Mouse (Mus musculus) limb, embryonic 13.5 days (tissue): ENCODE data around the gene Tectb. TPM values are rescaled to one million over a fixed set of nuclear protein-coding genes. Genes with fewer than 3 reads are reported as not detected.

Experiments used
- ATAC-seq: fragments of 200-750 bp; cut with Nextera tagmentation; 2 replicates; pipeline ENCODE4 v1.8.0; 2017; ENCODE audit warnings: low read depth, moderate number of reproducible peaks, moderate TSS enrichment; ENCODE audit not compliant: low FRiP score
- H3K27ac ChIP-seq: fragments of 300-500 bp; sonication (generic); 2 replicates; pipeline ENCODE4 v1.5.1; 2015; ENCODE audit warnings: inconsistent platforms, mild to moderate bottlenecking, moderate library complexity
- H3K27me3 ChIP-seq: fragments of 300-500 bp; sonication (generic); 2 replicates; pipeline ENCODE4 v1.6.1; 2015; ENCODE audit warnings: mild to moderate bottlenecking, inconsistent platforms
- H3K36me3 ChIP-seq: fragments of 300-500 bp; sonication (generic); 2 replicates; pipeline ENCODE4 v1.6.1; 2015; ENCODE audit warnings: inconsistent platforms, mild to moderate bottlenecking, moderate library complexity
- H3K4me1 ChIP-seq: fragments of 300-500 bp; sonication (generic); 2 replicates; pipeline ENCODE4 v1.6.1; 2015; ENCODE audit warnings: inconsistent platforms
- H3K4me2 ChIP-seq: fragments of 300-500 bp; sonication (generic); replicated peaks from 2 replicates; pipeline ENCODE4 v1.6.1; 2015; ENCODE audit warnings: inconsistent platforms, mild to moderate bottlenecking, moderate library complexity
- H3K4me3 ChIP-seq: fragments of 300-500 bp; sonication (generic); 2 replicates; pipeline ENCODE4 v1.5.1; 2015; ENCODE audit warnings: moderate library complexity, mild to moderate bottlenecking, inconsistent platforms
- H3K9ac ChIP-seq: fragments of 300-500 bp; sonication (generic); 2 replicates; pipeline ENCODE4 v1.6.1; 2015; ENCODE audit warnings: mild to moderate bottlenecking, inconsistent platforms
- H3K9me3 ChIP-seq: fragments of 300-500 bp; sonication (generic); 2 replicates; pipeline ENCODE4 v1.6.1; 2016; ENCODE audit warnings: inconsistent platforms
- WGBS: fragments of 180-500 bp; shearing (Covaris S2); methylation state at CpG from one replicate; pipeline ENCODE4 v1.1.7; 2015; 5-methylcytosine and 5-hydroxymethylcytosine counted together
- polyA plus RNA-seq: library from polyadenylated mRNA; unstranded; fragments of >200 nt; fragmentation: Nextera tagmentation; extraction: Ambion mirVana; gene quantifications from 2 replicates; pipeline ENCODE4 v1.2.1, GENCODE M21; 2015

Tectb gene
- polyA plus RNA-seq, 1 experiment from 2014 or later = not detected

GRCm38 (mm10) chr19:55193717-55194394 is 13.3 kb downstream of the Tectb start:
- H3K27ac ChIP-seq = no peak overlapping the region
- 0 out of 2 replicates have a peak, but pooled peaks cover 3% of the 10 kb centered on the region for H3K4me1 ChIP-seq
- no peaks in the 10 kb centered on the region for H3K36me3 ChIP-seq
- WGBS = 78% methylated on average over 11 of the region's 11 CpGs
- ATAC-seq = no peak
- H3K27me3 ChIP-seq = no peaks in the 10 kb centered on the region
- H3K4me3 ChIP-seq = no peak overlapping the region
- H3K9ac ChIP-seq = no peak overlapping the region
- no peak overlapping the region for H3K4me2 ChIP-seq
- no peaks in the 10 kb centered on the region for H3K9me3 ChIP-seq

- H3K4me2 ChIP-seq = no peak overlapping the region
- no peaks in the 10 kb centered on the region for H3K36me3 ChIP-seq
- 70% methylated on average over 7 of the region's 7 CpGs for WGBS
- H3K27me3 ChIP-seq = no peaks in the 10 kb centered on the region
- no peak overlapping the region for H3K27ac ChIP-seq
- no peaks in the 10 kb centered on the region for H3K9me3 ChIP-seq
- ATAC-seq = no peak
- 0 out of 2 replicates have a peak, but pooled peaks cover 3% of the 10 kb centered on the region for H3K4me1 ChIP-seq
- H3K4me3 ChIP-seq = no peak overlapping the region
- no peak overlapping the region for H3K9ac ChIP-seq
Measured at GRCm38 (mm10) chr19:55194520-55195170, 14.1 kb downstream of the Tectb start.

- H3K36me3 ChIP-seq = no peaks in the 10 kb centered on the region
- H3K27ac ChIP-seq = no peak overlapping the region
- no peak for ATAC-seq
- H3K27me3 ChIP-seq = no peaks in the 10 kb centered on the region
- H3K9me3 ChIP-seq = no peaks in the 10 kb centered on the region
- 0 out of 2 replicates have a peak, but pooled peaks cover 3% of the 10 kb centered on the region for H3K4me1 ChIP-seq
- H3K4me3 ChIP-seq = no peak overlapping the region
- WGBS = 86% methylated on average over 3 of the region's 3 CpGs
- H3K4me2 ChIP-seq = no peak overlapping the region
- no peak overlapping the region for H3K9ac ChIP-seq
Measured at GRCm38 (mm10) chr19:55195574-55195973, 15.0 kb downstream of the Tectb start.

GRCm38 (mm10) chr19:55198303-55198702 is 17.8 kb downstream of the Tectb start:
- Histone ChIP-seq H3K27ac (no peak overlapping the region), H3K4me2 (peak overlapping the region; percentile 32), H3K4me1 (no peaks in the 10 kb centered on the region), H3K9ac (no peak overlapping the region), H3K9me3 (no peaks in the 10 kb centered on the region), H3K36me3 (no peaks in the 10 kb centered on the region), H3K27me3 (no peaks in the 10 kb centered on the region), H3K4me3 (no peak overlapping the region)
- ATAC-seq = 0 out of 2 replicates have a peak, but pooled peaks have one; percentile 48
- WGBS = 36% methylated on average over 5 of the region's 5 CpGs

GRCm38 (mm10) chr19:55206482-55207138 is 26.1 kb downstream of the Tectb start:
- Histone ChIP-seq H3K9me3 (no peaks in the 10 kb centered on the region), H3K27ac (no peak overlapping the region), H3K27me3 (peaks cover 18% of the 10 kb centered on the region), H3K9ac (no peak overlapping the region), H3K36me3 (no peaks in the 10 kb centered on the region), H3K4me2 (no peak overlapping the region), H3K4me3 (no peak overlapping the region), H3K4me1 (no peaks in the 10 kb centered on the region)
- 41% methylated on average over 8 of the region's 8 CpGs for WGBS
- 0 out of 2 replicates have a peak, but pooled peaks have one; percentile 19 for ATAC-seq

- Histone ChIP-seq H3K9me3 (no peaks in the 10 kb centered on the region), H3K4me1 (no peaks in the 10 kb centered on the region), H3K27me3 (peaks cover 18% of the 10 kb centered on the region), H3K4me3 (no peak overlapping the region), H3K27ac (no peak overlapping the region), H3K4me2 (no peak overlapping the region), H3K9ac (no peak overlapping the region), H3K36me3 (no peaks in the 10 kb centered on the region)
- no peak for ATAC-seq
- 54% methylated on average over 6 of the region's 6 CpGs for WGBS
Measured at GRCm38 (mm10) chr19:55207205-55207604, 26.7 kb downstream of the Tectb start.

- Histone ChIP-seq H3K27ac (no peak overlapping the region), H3K9me3 (no peaks in the 10 kb centered on the region), H3K4me2 (no peak overlapping the region), H3K36me3 (no peaks in the 10 kb centered on the region), H3K4me3 (no peak overlapping the region), H3K4me1 (no peaks in the 10 kb centered on the region), H3K27me3 (peaks cover 18% of the 10 kb centered on the region), H3K9ac (no peak overlapping the region)
- ATAC-seq = no peak
- 61% methylated on average over 25 of the region's 25 CpGs for WGBS
Measured at GRCm38 (mm10) chr19:55207746-55208538, 27.4 kb downstream of the Tectb start.

- WGBS = 77% methylated on average over 4 of the region's 4 CpGs
- Histone ChIP-seq H3K27ac (no peak overlapping the region), H3K36me3 (no peaks in the 10 kb centered on the region), H3K4me3 (no peak overlapping the region), H3K4me2 (no peak overlapping the region), H3K4me1 (no peaks in the 10 kb centered on the region), H3K27me3 (peaks cover 18% of the 10 kb centered on the region), H3K9me3 (no peaks in the 10 kb centered on the region), H3K9ac (no peak overlapping the region)
- no peak for ATAC-seq
Measured at GRCm38 (mm10) chr19:55208654-55209053, 28.1 kb downstream of the Tectb start.

GRCm38 (mm10) chr19:55209084-55209483 is 28.6 kb downstream of the Tectb start:
- Histone ChIP-seq H3K36me3 (no peaks in the 10 kb centered on the region), H3K4me3 (no peak overlapping the region), H3K27me3 (peaks cover 18% of the 10 kb centered on the region), H3K4me2 (no peak overlapping the region), H3K27ac (no peak overlapping the region), H3K9me3 (no peaks in the 10 kb centered on the region), H3K4me1 (peaks cover 1% of the 10 kb centered on the region; the same call in 1 of the 2 replicates), H3K9ac (no peak overlapping the region)
- WGBS = 85% methylated on average over 3 of the region's 3 CpGs
- ATAC-seq = no peak

GRCm38 (mm10) chr19:55211698-55212097 is 31.2 kb downstream of the Tectb start:
- Histone ChIP-seq H3K27me3 (peaks cover 14% of the 10 kb centered on the region; the same call in 1 of the 2 replicates), H3K36me3 (no peaks in the 10 kb centered on the region), H3K27ac (no peak overlapping the region), H3K4me2 (no peak overlapping the region), H3K4me3 (no peak overlapping the region), H3K4me1 (peaks cover 6% of the 10 kb centered on the region; the same call in 1 of the 2 replicates), H3K9ac (no peak overlapping the region), H3K9me3 (no peaks in the 10 kb centered on the region)
- ATAC-seq = no peak
- WGBS = 86% methylated on average over 1 of the region's 1 CpGs

- H3K4me3 ChIP-seq = no peak overlapping the region
- no peak overlapping the region; the same call in 1 of the 2 replicates for H3K9ac ChIP-seq
- peaks cover 13% of the 10 kb centered on the region; the same call in 1 of the 2 replicates for H3K4me1 ChIP-seq
- H3K4me2 ChIP-seq = no peak overlapping the region
- H3K36me3 ChIP-seq = no peaks in the 10 kb centered on the region
- no peak overlapping the region for H3K27ac ChIP-seq
- 72% methylated on average over 12 of the region's 12 CpGs for WGBS
- no peaks in the 10 kb centered on the region for H3K9me3 ChIP-seq
- H3K27me3 ChIP-seq = 0 out of 2 replicates have a peak, but pooled peaks cover 7% of the 10 kb centered on the region
- ATAC-seq = no peak
Measured at GRCm38 (mm10) chr19:55213617-55214340, 33.2 kb downstream of the Tectb start.
